Mouse (Mus musculus) splenic B cell, adult 2 months (primary cell): ENCODE measurements around the gene Dnajb1.
A peak's percentile ranks its signal among the peaks of the same experiment; 100 is the strongest.
"Not testable (repeated sequence)": the region's sequence is repeated elsewhere in the genome, so short reads cannot be mapped to it uniquely, and the experiment has no call there.

Source experiments
- DNase-seq: peaks from one replicate; pipeline ENCODE4 v3.0.0-alpha.2; 2011; ENCODE audit warnings: low read depth, low spot score
- H3K27me3 ChIP-seq: 2 replicates; pipeline ENCODE4 v1.6.1; 2012; ENCODE audit warnings: mild to moderate bottlenecking, low read length, moderate library complexity, mixed read lengths; ENCODE audit not compliant: control insufficient read depth, poor library complexity, insufficient read depth, severe bottlenecking
- H3K36me3 ChIP-seq: 2 replicates; pipeline ENCODE4 v1.6.1; 2012; ENCODE audit warnings: mild to moderate bottlenecking, low read length, moderate library complexity, mixed read lengths; ENCODE audit not compliant: control insufficient read depth, poor library complexity, insufficient read depth, severe bottlenecking

The Dnajb1 gene

DNA sequence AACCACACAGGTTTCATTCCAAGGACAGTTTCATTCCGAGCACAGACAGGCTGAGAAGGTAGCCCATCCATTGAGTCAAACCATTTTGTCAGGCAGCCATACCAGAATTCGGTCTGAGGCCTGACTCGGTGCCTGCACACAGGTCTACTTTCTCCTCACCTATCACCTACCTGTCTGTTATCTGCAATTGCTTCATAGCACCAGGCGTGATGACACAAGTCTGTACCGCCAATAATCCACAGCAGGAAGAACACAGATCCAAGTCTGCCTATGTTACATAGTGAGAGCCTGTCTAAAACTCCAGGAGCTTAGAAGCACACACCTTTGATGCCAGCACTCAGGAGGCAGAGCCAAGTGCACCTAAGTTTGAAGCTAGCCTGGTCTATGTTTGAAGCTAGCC lies 19.1 kb upstream of the Dnajb1 start:
- no peaks in the 10 kb centered on the region for H3K27me3 ChIP-seq
- DNase-seq: no peak
- no peaks in the 10 kb centered on the region; the same call in 1 of the 2 replicates for H3K36me3 ChIP-seq

- no peaks in the 10 kb centered on the region; the same call in 1 of the 2 replicates for H3K36me3 ChIP-seq
- peak; percentile 34 for DNase-seq
Observed at GRCm38 (mm10) chr8:83590488-83591023, 17.4 kb upstream of the Dnajb1 start.

GRCm38 (mm10) chr8:83592682-83593081 lies 15.3 kb upstream of the Dnajb1 start:
- DNase-seq: no peak
- H3K27me3 ChIP-seq: no peaks in the 10 kb centered on the region
- H3K36me3 ChIP-seq: no peaks in the 10 kb centered on the region; the same call in 1 of the 2 replicates

More at GRCm38 (mm10) chr8:83590488-83591023, 17.4 kb upstream of the Dnajb1 start:
- no peaks in the 10 kb centered on the region for H3K27me3 ChIP-seq

DNA sequence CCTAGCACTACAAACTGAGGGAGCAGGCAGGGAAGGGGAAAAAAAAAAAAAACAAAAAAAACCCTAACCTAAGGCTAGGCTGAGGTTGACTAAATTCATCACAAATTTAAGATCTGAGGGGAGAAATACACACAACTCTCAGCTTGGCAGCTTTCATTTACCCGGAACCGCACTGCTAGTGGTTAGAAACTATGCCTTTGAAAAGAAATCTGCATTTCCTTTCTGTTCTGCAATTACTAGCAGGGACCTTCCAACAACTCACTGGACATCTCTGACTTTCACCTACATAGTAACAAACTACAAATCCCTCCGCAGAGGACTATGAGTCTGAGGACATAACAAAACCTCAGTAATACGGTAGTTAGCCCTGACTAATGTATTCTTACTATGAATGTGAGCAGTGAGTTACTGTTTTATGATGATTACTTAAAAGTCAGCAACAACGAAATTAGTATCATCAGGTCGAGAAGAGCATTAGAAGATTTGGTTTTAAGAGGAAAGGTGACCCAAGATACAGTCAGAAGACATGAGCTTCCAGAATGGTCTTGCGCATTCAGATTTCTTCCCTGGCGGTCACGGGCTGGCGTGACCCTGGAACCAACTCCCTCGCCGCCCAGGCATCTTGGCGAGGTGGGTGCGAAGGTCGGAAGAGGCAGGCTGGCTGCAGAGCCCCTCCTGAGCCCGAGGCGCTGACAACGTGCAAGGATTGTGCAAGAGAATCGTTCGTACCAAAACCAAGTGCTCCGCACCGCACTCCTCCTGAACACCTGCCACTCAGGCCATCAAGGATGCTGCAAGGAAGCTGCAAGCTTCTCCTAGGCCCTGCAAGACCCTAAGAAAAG lies 14.4 kb upstream of the Dnajb1 start:
- H3K36me3 ChIP-seq: no peaks in the 10 kb centered on the region; the same call in 1 of the 2 replicates
- DNase-seq: peak; percentile 19
- H3K27me3 ChIP-seq: no peaks in the 10 kb centered on the region

DNA sequence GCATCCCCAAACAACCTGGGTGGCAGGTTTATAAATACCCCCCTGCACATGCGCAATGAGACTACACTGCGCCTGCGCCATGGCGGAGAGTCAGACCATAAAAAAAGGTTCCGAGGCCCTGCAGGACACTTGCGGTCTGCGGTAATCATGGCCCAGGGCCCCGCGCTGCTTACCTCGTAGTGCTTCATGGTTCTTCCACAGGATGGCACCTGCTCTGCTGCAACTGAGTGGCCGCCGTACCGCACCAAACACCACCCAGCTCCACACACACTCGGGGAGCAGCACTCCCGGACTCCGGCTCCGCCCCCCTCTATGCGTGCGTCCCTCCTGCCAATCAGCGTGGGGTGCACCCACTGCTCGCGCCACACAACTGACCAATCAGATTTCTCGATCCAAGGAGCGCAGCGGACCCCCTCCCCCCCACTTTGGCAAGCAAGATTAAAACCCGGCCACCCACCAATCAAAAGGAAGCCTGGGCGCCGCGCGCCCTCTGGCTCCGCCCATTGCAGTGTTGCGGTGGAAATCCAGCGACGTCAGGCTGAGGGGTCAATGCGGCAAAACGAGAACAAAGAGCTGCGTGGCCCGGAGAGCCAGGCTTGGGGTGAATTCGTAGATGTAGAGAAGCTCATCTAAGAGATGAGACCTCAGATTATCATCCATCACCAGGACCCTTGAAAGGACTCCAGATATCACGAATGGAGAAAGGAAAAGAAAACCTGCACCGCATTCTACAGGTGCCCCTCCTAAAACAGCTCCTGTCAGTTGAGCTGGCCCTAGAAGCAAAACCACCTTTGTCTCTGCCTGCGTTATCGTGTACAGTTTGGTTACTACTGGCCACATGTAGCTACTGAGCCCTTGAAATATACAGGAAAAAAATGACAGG lies 13.6 kb upstream of the Dnajb1 start:
- Histone ChIP-seq H3K27me3 (no peaks in the 10 kb centered on the region), H3K36me3 (no peaks in the 10 kb centered on the region)
- peak; percentile 99 for DNase-seq

DNA sequence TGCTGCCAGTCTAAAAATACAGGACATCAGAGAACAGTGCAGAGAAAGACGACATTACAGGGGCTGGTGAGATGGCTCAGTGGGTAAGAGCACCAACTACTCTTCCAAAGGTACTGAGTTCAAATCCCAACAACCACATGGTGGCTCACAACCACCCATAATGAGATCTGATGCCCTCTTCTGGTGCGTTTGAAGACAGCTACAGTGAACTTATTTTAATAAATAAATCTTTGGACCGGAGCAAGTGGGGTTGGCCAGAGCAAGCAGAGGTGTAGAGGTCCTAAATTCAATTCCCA lies 13.0 kb upstream of the Dnajb1 start:
- H3K36me3 ChIP-seq, H3K27me3 ChIP-seq, DNase-seq: not testable (repeated sequence)

DNA sequence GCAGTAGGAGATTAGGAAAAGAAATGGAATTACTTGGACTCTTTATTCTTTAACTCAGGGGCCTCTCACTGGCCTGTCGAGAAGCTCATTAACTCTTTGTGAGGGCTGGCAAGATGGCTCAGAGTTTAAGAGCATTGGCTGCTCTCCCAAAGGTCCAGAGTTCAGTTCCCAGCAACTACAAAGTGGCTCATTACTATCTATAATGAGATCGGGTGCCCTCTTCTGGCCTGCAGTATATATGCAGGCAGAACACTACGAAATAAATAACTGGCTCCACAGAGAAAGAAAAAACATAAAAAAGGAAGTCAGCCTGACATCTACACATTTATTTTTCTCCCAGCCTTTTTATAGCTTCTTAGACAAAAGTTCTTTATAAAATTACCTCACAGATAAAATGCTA lies 11.6 kb upstream of the Dnajb1 start:
- H3K27me3 ChIP-seq: no peaks in the 10 kb centered on the region
- DNase-seq: peak; percentile 69
- no peaks in the 10 kb centered on the region for H3K36me3 ChIP-seq

- Histone ChIP-seq H3K27me3 (no peaks in the 10 kb centered on the region), H3K36me3 (no peaks in the 10 kb centered on the region)
- no peak for DNase-seq
Observed at GRCm38 (mm10) chr8:83598146-83598545, 9.8 kb upstream of the Dnajb1 start.

DNA sequence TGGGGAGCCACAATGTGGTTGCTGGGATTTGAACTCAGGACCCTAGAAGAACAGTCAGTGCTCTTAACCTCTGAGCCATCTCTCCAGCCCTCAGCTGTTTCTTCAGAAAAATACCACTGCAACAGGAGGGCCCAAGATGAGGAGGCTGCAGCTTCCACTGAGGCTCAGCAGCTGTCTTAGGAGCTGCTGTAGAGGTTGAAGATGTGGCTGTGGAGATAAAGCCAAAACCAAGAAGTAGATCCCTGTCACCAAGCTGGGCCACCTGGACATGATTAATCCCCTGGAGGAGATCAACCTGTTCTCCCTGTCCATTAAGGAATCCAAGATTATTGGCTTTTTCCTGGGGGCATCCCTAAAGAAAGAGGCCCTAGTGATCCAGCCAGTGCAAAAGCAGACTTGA lies 8.2 kb upstream of the Dnajb1 start:
- no peaks in the 10 kb centered on the region for H3K27me3 ChIP-seq
- no peak for DNase-seq
- no peaks in the 10 kb centered on the region for H3K36me3 ChIP-seq

DNA sequence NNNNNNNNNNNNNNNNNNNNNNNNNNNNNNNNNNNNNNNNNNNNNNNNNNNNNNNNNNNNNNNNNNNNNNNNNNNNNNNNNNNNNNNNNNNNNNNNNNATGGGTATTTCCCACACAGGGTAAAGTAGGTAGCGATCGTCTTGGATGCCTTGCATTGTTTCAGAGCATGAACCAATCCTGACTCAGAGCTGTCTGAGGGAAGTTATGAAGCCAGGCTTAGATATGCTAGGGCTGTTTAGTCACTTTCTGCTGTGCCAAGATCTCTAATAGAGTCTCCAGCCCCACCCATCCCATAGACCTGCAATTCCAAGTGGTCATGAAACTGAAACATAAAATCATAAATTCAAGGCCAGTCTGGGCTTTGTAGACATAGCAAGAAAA lies 5.4 kb upstream of the Dnajb1 start:
- Histone ChIP-seq H3K36me3 (no peaks in the 10 kb centered on the region), H3K27me3 (no peaks in the 10 kb centered on the region)
- DNase-seq: no peak

- peaks cover 14% of the 10 kb centered on the region for H3K36me3 ChIP-seq
- no peak for DNase-seq
- no peaks in the 10 kb centered on the region for H3K27me3 ChIP-seq
Observed at GRCm38 (mm10) chr8:83608398-83608829, 421 bp downstream of the Dnajb1 start.

- Histone ChIP-seq H3K36me3 (peaks cover 14% of the 10 kb centered on the region), H3K27me3 (no peaks in the 10 kb centered on the region)
- peak; percentile 26 for DNase-seq
Observed at GRCm38 (mm10) chr8:83609086-83609485, 1.1 kb downstream of the Dnajb1 start.

- Histone ChIP-seq H3K27me3 (no peaks in the 10 kb centered on the region), H3K36me3 (peaks cover 14% of the 10 kb centered on the region)
- DNase-seq: peak; percentile 39
Observed at GRCm38 (mm10) chr8:83609547-83610180, 1.7 kb downstream of the Dnajb1 start.

DNA sequence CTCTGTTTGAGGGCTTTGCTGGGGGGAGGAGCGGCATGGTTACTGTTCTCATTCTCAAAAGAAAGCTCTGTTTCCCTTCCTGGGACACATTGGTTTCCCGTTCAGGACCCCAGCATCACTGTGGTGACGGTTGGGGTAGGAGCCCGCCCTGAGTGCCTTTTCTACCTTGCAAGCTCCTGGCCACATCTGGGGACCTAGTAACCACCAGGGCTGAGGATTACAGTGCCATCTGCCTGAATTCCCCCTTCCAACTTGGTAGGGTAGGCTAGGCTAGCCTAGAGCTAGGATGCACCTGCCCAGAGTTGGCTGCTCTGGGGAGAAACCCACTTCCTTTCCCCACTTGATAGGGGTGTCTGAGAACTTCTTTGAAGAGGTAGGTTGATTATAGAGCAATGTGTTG lies 3.9 kb downstream of the Dnajb1 start:
- DNase-seq: peak; percentile 30
- Histone ChIP-seq H3K36me3 (peaks cover 14% of the 10 kb centered on the region), H3K27me3 (no peaks in the 10 kb centered on the region)
